Mouse (Mus musculus): ENCODE results near the gene Bard1. TPM values are rescaled to one million over a fixed set of nuclear protein-coding genes. Genes with fewer than 3 reads are reported as not detected.

The Bard1 gene
- polyA plus RNA-seq, 1 experiment, result 0.38 TPM

DNA sequence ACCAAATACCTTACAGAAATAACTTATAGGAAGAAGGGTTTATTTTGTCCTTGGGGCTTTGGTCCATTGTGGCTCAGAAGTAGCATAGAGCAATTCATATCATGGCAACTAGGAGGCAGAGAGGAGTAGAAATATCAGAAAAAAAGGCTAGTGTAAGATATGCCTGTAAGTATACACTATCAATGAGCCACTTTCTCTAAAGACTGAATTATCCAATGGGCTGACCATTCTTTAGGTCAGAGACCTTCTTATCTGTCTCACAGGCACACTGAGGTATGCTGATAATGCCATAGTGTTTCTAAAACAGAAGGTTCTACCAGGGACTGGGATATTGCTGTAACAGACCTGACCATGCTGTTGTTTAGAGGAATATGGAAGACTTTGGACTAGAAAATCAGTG is 32.2 kb downstream of the Bard1 start:
- no peak for DNase-seq
- H3K4me3 ChIP-seq (replicated peaks; ENCODE audit: insufficient read depth, low read depth, low read length), result no peak overlapping the region
- H3K27me3 ChIP-seq (ENCODE audit: control insufficient read depth, insufficient read depth, low read length), result no peaks in the 10 kb centered on the region
- no peak for TF ChIP-seq POLR2A (IDR thresholded peaks at IDR 0.05; ENCODE audit: borderline replicate concordance, insufficient read depth, low read length)
- no peak for TF ChIP-seq CTCF (IDR thresholded peaks at IDR 0.05; ENCODE audit: borderline replicate concordance, insufficient read depth, low read depth, low read length)
- no peaks in the 10 kb centered on the region for H3K4me1 ChIP-seq (ENCODE audit: control insufficient read depth, insufficient read depth, low read length)
- no peak overlapping the region for H3K27ac ChIP-seq (ENCODE audit: insufficient read depth, low read length)

DNA sequence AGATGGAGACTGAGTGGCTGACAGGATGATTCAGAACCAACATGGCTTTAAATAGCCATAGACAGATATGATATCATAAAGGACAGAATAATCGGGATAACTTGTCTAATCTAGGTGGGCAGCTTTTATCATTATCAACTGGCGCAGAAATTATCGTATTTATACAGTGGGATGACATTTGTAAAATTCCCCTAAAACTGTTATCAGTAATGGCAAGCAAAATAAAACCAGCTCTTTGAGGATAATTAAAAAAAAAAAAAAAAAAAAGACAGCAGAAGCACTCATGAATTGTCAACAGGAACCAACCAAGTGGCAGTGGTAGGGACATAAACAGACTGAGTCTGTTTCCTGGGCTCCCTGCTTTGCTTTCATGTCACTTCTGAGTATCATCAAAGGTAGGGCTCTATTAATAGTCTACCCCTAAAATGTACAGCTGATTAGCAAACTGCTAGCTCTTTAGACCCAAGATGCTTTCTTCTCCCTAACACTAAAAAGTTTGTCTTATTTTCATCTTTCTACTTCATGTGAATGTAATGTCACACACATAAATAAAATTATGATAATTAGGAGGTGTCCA is 34.1 kb downstream of the Bard1 start:
- TF ChIP-seq POLR2A (IDR thresholded peaks at IDR 0.05; ENCODE audit: borderline replicate concordance, insufficient read depth, low read length) (no peak), CTCF (IDR thresholded peaks at IDR 0.05; ENCODE audit: borderline replicate concordance, insufficient read depth, low read depth, low read length) (no peak)
- H3K27ac ChIP-seq (ENCODE audit: insufficient read depth, low read length), result no peak overlapping the region
- WGBS, result 94% methylated on average over 3 of the region's 3 CpGs
- no peak for DNase-seq
- H3K4me3 ChIP-seq (replicated peaks; ENCODE audit: insufficient read depth, low read depth, low read length), result no peak overlapping the region
- no peaks in the 10 kb centered on the region for H3K27me3 ChIP-seq (ENCODE audit: control insufficient read depth, insufficient read depth, low read length)
- H3K4me1 ChIP-seq (ENCODE audit: control insufficient read depth, insufficient read depth, low read length), result no peaks in the 10 kb centered on the region

DNA sequence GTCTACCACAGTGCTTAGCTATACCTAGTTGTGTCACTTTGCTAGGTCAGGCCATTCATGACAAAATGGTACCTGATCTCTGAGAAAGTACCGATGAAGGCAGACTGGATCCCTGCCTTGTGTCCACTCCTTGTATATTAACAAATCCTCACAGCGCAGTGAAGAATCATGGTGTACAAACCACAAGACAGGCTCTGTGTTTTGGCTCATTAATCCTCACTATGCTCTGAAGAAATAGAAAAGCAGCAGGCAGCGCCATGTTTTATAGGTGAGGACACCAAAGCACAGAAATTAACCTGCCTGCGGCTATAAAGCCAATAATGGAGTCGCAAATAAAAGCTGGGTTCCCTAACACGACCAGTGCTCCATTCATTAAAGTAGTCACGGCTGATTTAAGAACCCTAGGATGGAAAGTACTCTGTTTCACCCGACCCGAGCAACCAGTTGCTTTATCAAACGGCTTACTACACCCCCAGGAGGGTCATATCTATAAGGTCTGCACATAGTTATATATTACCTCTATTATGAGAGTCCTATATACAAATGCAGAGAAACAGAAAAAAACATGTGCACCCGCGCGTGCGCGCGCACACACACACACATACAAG is 39.0 kb downstream of the Bard1 start:
- Histone ChIP-seq H3K4me3 (replicated peaks; ENCODE audit: insufficient read depth, low read depth, low read length) (no peak overlapping the region), H3K27me3 (ENCODE audit: control insufficient read depth, insufficient read depth, low read length) (no peaks in the 10 kb centered on the region), H3K4me1 (ENCODE audit: control insufficient read depth, insufficient read depth, low read length) (no peaks in the 10 kb centered on the region), H3K27ac (ENCODE audit: insufficient read depth, low read length) (no peak overlapping the region)
- TF ChIP-seq CTCF (IDR thresholded peaks at IDR 0.05; ENCODE audit: borderline replicate concordance, insufficient read depth, low read depth, low read length) (no peak), POLR2A (IDR thresholded peaks at IDR 0.05; ENCODE audit: borderline replicate concordance, insufficient read depth, low read length) (no peak)
- no peak for DNase-seq
- 90% methylated on average over 16 of the region's 16 CpGs for WGBS

DNA sequence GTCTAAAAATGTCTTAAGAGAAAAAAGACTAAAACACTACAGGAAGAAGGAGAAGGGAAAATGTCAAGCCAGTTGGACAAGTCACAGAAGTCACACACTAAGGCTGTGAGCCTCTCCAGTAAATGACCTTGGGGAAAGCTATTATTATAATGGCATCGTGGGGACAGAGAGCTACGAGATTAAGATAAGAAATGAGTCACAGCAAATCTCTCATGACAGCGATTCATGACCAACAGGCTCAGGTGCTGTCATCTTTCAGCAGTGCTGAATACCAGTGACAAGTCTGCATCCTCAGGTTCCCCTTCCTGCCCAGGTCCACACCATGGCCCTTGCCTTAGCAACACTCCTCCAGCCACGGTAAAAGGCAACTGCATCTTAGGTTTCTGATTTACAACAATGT is 46.8 kb downstream of the Bard1 start:
- H3K4me1 ChIP-seq (ENCODE audit: control insufficient read depth, insufficient read depth, low read length), result no peaks in the 10 kb centered on the region
- no peak for DNase-seq
- WGBS, result 33% methylated on average over 4 of the region's 4 CpGs
- H3K4me3 ChIP-seq (replicated peaks; ENCODE audit: insufficient read depth, low read depth, low read length), result no peak overlapping the region
- TF ChIP-seq POLR2A (IDR thresholded peaks at IDR 0.05; ENCODE audit: borderline replicate concordance, insufficient read depth, low read length), result no peak
- TF ChIP-seq CTCF (IDR thresholded peaks at IDR 0.05; ENCODE audit: borderline replicate concordance, insufficient read depth, low read depth, low read length), result no peak
- H3K27ac ChIP-seq (ENCODE audit: insufficient read depth, low read length), result no peak overlapping the region
- no peaks in the 10 kb centered on the region for H3K27me3 ChIP-seq (ENCODE audit: control insufficient read depth, insufficient read depth, low read length)

DNA sequence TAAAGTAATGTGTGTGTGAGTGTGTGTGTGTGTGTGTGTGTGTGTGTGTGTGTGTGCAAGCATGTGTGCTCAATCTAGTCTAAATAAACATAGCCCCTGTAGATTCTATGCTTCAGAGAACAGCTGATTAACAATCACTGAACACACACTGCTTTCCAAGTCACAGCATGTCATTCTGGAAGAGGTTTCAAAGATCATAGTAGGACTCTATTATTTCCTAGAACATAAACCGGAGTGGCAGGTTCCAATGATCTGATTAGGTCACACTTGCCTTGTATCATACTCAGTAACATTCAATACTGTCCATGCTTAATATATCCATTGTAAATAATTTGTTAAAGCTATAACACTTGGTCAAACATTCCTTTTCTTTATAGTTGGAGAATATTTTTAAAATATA is 47.5 kb downstream of the Bard1 start:
- no peaks in the 10 kb centered on the region for H3K27me3 ChIP-seq (ENCODE audit: control insufficient read depth, insufficient read depth, low read length)
- H3K27ac ChIP-seq (ENCODE audit: insufficient read depth, low read length), result no peak overlapping the region
- DNase-seq, result no peak
- 5% methylated on average over 1 of the region's 1 CpGs for WGBS
- H3K4me1 ChIP-seq (ENCODE audit: control insufficient read depth, insufficient read depth, low read length), result no peaks in the 10 kb centered on the region
- TF ChIP-seq CTCF (IDR thresholded peaks at IDR 0.05; ENCODE audit: borderline replicate concordance, insufficient read depth, low read depth, low read length), result no peak
- TF ChIP-seq POLR2A (IDR thresholded peaks at IDR 0.05; ENCODE audit: borderline replicate concordance, insufficient read depth, low read length), result no peak
- H3K4me3 ChIP-seq (replicated peaks; ENCODE audit: insufficient read depth, low read depth, low read length), result no peak overlapping the region

DNA sequence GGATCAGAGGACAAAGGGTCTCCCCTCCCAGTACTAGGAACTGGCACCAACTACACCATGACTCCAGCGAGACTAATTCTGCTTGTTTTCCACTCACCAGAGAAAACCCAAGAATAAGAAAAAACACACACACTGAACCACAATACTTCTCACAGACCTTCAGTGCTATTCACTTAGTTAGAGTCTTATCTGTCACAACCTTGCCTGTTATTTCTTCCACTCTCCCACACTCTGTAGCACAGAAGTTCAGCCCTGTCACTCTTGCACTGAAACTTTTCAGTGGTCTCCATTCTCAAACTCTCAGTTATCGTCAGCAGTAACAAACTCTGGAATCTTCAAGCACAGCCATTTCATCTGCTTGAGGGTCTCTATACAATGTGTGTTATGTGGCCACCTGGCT is 50.2 kb downstream of the Bard1 start:
- H3K4me3 ChIP-seq (replicated peaks; ENCODE audit: insufficient read depth, low read depth, low read length), result no peak overlapping the region
- no peak overlapping the region for H3K27ac ChIP-seq (ENCODE audit: insufficient read depth, low read length)
- H3K4me1 ChIP-seq (ENCODE audit: control insufficient read depth, insufficient read depth, low read length), result no peaks in the 10 kb centered on the region
- WGBS, result 94% methylated on average over 2 of the region's 2 CpGs
- DNase-seq, result no peak
- H3K27me3 ChIP-seq (ENCODE audit: control insufficient read depth, insufficient read depth, low read length), result no peaks in the 10 kb centered on the region
- TF ChIP-seq CTCF (IDR thresholded peaks at IDR 0.05; ENCODE audit: borderline replicate concordance, insufficient read depth, low read depth, low read length) (no peak), POLR2A (IDR thresholded peaks at IDR 0.05; ENCODE audit: borderline replicate concordance, insufficient read depth, low read length) (no peak)

DNA sequence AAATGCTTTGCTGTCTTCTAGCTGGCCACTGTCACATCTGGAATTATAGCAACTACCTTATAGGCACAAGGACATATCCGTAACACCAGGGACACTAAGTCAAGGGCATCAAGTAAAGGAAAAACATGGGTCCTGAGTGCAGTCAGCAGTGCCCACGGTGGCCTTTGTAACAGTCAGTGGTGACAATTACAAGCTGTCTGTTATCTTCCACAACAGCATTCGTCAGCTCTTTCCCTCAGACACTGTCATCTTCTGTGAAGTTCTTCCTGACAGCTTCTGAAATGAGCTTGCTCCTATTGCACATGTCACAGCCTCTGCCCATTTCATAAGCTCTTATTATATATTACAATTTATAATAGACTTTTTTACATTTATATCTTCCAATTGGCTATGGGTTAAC is 50.7 kb downstream of the Bard1 start:
- Histone ChIP-seq H3K27ac (ENCODE audit: insufficient read depth, low read length) (no peak overlapping the region), H3K4me1 (ENCODE audit: control insufficient read depth, insufficient read depth, low read length) (no peaks in the 10 kb centered on the region), H3K27me3 (ENCODE audit: control insufficient read depth, insufficient read depth, low read length) (no peaks in the 10 kb centered on the region), H3K4me3 (replicated peaks; ENCODE audit: insufficient read depth, low read depth, low read length) (no peak overlapping the region)
- TF ChIP-seq CTCF (IDR thresholded peaks at IDR 0.05; ENCODE audit: borderline replicate concordance, insufficient read depth, low read depth, low read length) (no peak), POLR2A (IDR thresholded peaks at IDR 0.05; ENCODE audit: borderline replicate concordance, insufficient read depth, low read length) (no peak)
- WGBS, result 92% methylated on average over 3 of the region's 3 CpGs
- DNase-seq, result no peak

DNA sequence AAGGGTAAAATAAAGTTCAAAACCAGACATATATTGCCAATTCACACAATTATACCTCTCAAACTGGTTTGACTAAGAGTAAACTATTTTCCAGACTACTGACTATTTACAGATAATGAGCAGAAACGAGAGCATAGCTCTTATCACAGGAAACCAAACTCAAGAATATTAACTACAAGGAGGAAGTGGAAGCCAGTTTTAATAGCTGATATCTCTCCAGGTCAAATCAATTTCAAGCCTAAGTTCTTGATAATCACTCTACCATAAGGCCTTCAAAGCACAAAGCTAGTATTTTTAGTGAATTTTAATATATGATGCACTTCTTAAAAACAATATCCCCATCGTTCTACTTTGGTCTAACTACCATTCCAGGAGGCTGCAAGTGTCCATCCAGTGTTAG is 57.8 kb downstream of the Bard1 start:
- DNase-seq, result no peak

More for the DNA sequence above, 57.8 kb downstream of the Bard1 start:
- Histone ChIP-seq H3K4me1 (ENCODE audit: control insufficient read depth, insufficient read depth, low read length) (no peaks in the 10 kb centered on the region), H3K4me3 (replicated peaks; ENCODE audit: insufficient read depth, low read depth, low read length) (no peak overlapping the region), H3K27ac (ENCODE audit: insufficient read depth, low read length) (no peak overlapping the region), H3K27me3 (ENCODE audit: control insufficient read depth, insufficient read depth, low read length) (no peaks in the 10 kb centered on the region)
- TF ChIP-seq POLR2A (IDR thresholded peaks at IDR 0.05; ENCODE audit: borderline replicate concordance, insufficient read depth, low read length), result no peak
- TF ChIP-seq CTCF (IDR thresholded peaks at IDR 0.05; ENCODE audit: borderline replicate concordance, insufficient read depth, low read depth, low read length), result no peak
- 90% methylated on average over 2 of the region's 2 CpGs for WGBS

Measured in cerebellum, adult 2 months (tissue).